ENCODE assay signal across 12 mouse cellular contexts in genomic region chr12:85444646-85445045, GRCm38 (mm10). TPM values are rescaled to one million over a fixed set of nuclear protein-coding genes. Genes with fewer than 3 reads are reported as not detected.
DNase-seq lines count a peak whose midpoint lies in the region; ATAC-seq and TF ChIP-seq lines count a peak whose summit lies in the region.
"Had no signal": no experiment of that assay in that cellular context is flagged by ENCODE, and none has a peak within 500 bp of the region (broad histone marks: within the 10 kb centered on the region; RNA-seq: fewer than 3 reads in every experiment).

No protein-coding gene starts in this region.

- H3K9ac ChIP-seq in liver, embryonic 13.5 days, result no peak overlapping the region
- H3K9ac ChIP-seq: neural tube, embryonic 13.5 days had no signal

- H3K27ac ChIP-seq in gastrocnemius, adult 2 months, result peak overlapping the region; percentile 32; the same call in 1 of the 2 replicates
- no peak overlapping the region for H3K27ac ChIP-seq in liver, embryonic 13.5 days
- H3K27ac ChIP-seq: neural tube, embryonic 13.5 days had no signal

- H3K4me1 ChIP-seq in liver, embryonic 13.5 days (replicated peaks), result peaks cover 11% of the 10 kb centered on the region; the same call in 1 of the 2 replicates

- no peak for DNase-seq in gastrocnemius, adult 2 months
- DNase-seq in gastrocnemius, adult 8-10 months (ENCODE audit: low spot score in 2 of 2), result no peak
- no peak for DNase-seq in liver, embryonic 13.5 days
- DNase-seq in spleen, adult 12 weeks (ENCODE audit: low spot score), result peak; percentile 32
- DNase-seq in cerebellum, adult 9-10 months, result no peak
- no peak for DNase-seq in frontal cortex, postnatal 25 days (ENCODE audit: low spot score in 2 of 2)
- DNase-seq in urinary bladder, postnatal 25 days (ENCODE audit: low spot score), result no peak
- DNase-seq: adrenal gland, postnatal 25 days; kidney, adult 18-20 months had no signal

- TF ChIP-seq CTCF in gastrocnemius, adult 2 months (IDR thresholded peaks at IDR 0.05), result no peak

- peak overlapping the region; percentile 28; the same call in 1 of the 2 replicates for H3K4me3 ChIP-seq in gastrocnemius, adult 2 months
- H3K4me3 ChIP-seq in liver, embryonic 13.5 days (replicated peaks), result 0 out of 2 replicates have a peak overlapping the region, but pooled peaks have one; percentile 6
- H3K4me3 ChIP-seq: erythroblast, embryonic 14.5 days; neural tube, embryonic 13.5 days had no signal

- no peaks in the 10 kb centered on the region for H3K9me3 ChIP-seq in liver, embryonic 13.5 days (replicated peaks)
- H3K9me3 ChIP-seq: neural tube, embryonic 13.5 days had no signal

- ATAC-seq in activated CD4-positive, CD25-positive, alpha-beta regulatory T cell, adult 4 months, result peak; percentile 71
- ATAC-seq in liver, embryonic 13.5 days (ENCODE audit: low read depth), result no peak

- no peaks in the 10 kb centered on the region for H3K36me3 ChIP-seq in liver, embryonic 13.5 days
- H3K36me3 ChIP-seq: neural tube, embryonic 13.5 days had no signal

- WGBS in liver, embryonic 13.5 days (ENCODE audit: insufficient replicate concordance), result 10% methylated on average over 6 of the region's 6 CpGs

- H3K27me3 ChIP-seq in liver, embryonic 13.5 days, result peaks cover 16% of the 10 kb centered on the region; the same call in 1 of the 2 replicates
- H3K27me3 ChIP-seq: neural tube, embryonic 13.5 days had no signal

- intact Hi-C loops in gastrocnemius, adult 2 months (cut with DNase I), result no loop called here

- H3K4me2 ChIP-seq in liver, embryonic 13.5 days, result peak overlapping the region; percentile 39
- H3K4me2 ChIP-seq: neural tube, embryonic 13.5 days had no signal

RNA-seq across cellular contexts. Expression of gene Fos, which starts 29.0 kb away (rescaled TPM):
- total RNA-seq in gastrocnemius, adult 2 months (2021), result 1 to 10 TPM; 3.6 to 8.7 TPM
- total RNA-seq in gastrocnemius, adult 8-10 months (2022), result 10 to 100 TPM in 2 of 4 experiments, 1 to 10 TPM in 2; 5.6 to 26.9 (median 8.4) TPM
- polyA plus RNA-seq in activated CD4-positive, CD25-positive, alpha-beta regulatory T cell, adult 4 months (2017; shearing (Covaris generic)), result 1 to 10 TPM; 6.7 to 9.6 TPM
- 1.5 and 1.7 TPM in 2 replicates for polyA plus RNA-seq in liver, embryonic 13.5 days (2015; fragmentation: Nextera tagmentation; extraction: Ambion mirVana)
